Mouse (Mus musculus): ENCODE measurements at regions not wholly inside any gene's neighbourhood (a gene's known extent, or its start where the extent isn't known, plus 50 kb on each side); places are given as distances from the start of the nearest gene placed in this dataset.

DNA sequence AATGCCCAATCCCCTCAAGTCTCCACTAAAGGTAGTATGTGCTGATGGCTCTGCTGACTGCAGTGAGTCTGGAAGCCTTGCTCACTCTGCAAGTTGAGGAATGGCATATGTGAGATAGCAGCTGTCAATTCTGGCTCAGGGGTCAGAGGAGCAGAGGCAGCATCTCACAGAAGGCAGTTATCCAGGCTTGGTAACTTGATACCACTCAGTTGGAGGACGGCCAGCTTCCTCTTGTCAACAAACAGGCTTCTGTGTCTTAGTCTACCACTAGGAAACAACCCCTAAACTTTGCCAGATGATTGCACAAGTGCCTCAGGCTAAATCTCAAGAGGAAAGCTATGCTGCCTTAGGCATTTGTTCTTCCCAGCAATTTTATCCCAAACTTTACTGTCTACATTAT lies 55.7 kb upstream of the Gabre start:
- DNase-seq: peak; percentile 13

DNA sequence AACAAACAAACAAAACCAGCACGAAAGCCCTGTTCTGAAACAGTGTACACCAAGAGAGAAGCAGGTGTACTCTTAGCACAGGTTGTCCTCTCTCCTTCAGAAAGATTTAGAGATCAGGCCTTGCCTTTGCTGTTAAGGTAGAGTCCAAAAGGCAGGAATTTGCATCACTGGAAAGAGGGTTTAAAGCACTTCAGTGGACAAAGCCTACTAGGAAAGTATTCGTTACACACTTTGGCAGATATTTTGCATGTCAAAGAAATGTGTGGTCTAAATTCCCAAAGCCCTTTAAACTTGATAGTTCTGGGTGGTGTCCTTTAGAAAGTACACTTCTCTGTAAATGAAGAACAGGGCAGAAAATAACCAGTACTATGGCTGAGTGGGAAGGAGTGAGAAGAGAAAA lies 54.2 kb upstream of the Gabre start:
- no peak for DNase-seq
